Mouse (Mus musculus): Measurements from ENCODE around the gene Cldn20.
A peak's percentile ranks its signal among the peaks of the same experiment; 100 is the strongest.

Cldn20 gene

GRCm38 (mm10) chr17:3529523-3529922 lies 2.8 kb upstream of the Cldn20 start:
- DNase-seq (ENCODE audit: low read depth, low spot score): no peak

GRCm38 (mm10) chr17:3530549-3530948 lies 1.8 kb upstream of the Cldn20 start:
- DNase-seq (ENCODE audit: low read depth, low spot score): peak; percentile 47

GRCm38 (mm10) chr17:3531641-3532040 lies 713 bp upstream of the Cldn20 start:
- DNase-seq (ENCODE audit: low read depth, low spot score): no peak

- peak; percentile 44 for DNase-seq (ENCODE audit: low read depth, low spot score)
Measured at GRCm38 (mm10) chr17:3533425-3533824, 1.1 kb downstream of the Cldn20 start.

DNA sequence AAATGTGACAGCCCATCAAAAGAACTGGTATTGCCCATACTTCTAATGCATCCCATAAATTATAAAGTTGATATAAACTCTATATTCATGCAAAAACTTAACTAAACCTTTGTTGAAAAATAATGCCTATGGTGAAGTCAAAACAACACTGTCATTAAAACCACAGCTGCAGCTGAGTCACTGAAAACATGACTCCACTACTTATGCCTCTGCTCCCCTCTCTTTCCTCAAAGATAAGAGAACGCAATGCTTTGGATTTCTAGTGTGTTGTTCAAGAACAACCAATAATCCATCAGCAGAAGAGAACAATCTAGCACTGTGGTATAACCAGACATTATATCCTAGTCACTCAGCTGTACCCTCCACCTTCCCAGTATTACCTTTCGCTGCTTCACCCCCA lies 8.0 kb downstream of the Cldn20 start:
- no peak for DNase-seq (ENCODE audit: low read depth, low spot score)

DNA sequence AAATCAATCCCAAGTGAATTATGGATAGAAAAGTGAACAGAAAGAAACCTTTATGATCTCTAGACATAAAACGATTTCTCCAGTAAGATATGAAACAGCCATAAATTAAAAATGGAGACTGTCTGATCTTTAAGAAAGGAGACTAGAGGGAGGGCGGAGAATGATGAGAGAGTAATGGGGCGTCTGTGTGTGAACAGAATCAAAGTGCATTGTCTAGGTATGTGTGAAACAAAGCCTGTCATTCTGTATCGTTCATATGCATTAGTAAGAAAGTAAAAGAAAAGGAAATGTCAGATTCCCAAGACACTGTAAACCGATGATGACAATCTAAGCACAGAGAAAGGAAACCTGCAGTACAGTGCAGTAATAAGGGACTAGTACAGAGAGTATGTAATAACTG lies 8.7 kb downstream of the Cldn20 start:
- no peak for DNase-seq (ENCODE audit: low read depth, low spot score)

GRCm38 (mm10) chr17:3547725-3548124 lies 15.4 kb downstream of the Cldn20 start:
- no peak for DNase-seq (ENCODE audit: low read depth, low spot score)

DNA sequence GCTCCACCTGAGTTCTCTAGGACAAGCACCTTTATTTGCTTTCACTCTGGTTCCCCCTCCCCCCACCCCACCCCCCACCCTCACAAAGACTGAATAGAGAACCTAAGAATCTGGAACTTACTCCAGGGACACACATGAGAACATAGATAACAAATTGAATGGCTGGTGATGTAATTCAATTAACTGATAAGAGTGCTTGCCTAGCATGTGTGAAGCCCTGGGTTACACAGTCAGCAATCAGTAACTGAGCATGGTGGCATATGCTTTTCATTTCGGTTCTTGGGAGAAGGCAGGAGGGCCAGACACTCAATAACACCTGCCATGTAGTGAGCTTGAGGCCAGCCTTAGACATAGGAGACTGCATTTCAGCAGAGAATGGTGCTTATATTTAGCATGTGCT lies 23.9 kb downstream of the Cldn20 start:
- no peak for DNase-seq (ENCODE audit: low read depth, low spot score)

DNA sequence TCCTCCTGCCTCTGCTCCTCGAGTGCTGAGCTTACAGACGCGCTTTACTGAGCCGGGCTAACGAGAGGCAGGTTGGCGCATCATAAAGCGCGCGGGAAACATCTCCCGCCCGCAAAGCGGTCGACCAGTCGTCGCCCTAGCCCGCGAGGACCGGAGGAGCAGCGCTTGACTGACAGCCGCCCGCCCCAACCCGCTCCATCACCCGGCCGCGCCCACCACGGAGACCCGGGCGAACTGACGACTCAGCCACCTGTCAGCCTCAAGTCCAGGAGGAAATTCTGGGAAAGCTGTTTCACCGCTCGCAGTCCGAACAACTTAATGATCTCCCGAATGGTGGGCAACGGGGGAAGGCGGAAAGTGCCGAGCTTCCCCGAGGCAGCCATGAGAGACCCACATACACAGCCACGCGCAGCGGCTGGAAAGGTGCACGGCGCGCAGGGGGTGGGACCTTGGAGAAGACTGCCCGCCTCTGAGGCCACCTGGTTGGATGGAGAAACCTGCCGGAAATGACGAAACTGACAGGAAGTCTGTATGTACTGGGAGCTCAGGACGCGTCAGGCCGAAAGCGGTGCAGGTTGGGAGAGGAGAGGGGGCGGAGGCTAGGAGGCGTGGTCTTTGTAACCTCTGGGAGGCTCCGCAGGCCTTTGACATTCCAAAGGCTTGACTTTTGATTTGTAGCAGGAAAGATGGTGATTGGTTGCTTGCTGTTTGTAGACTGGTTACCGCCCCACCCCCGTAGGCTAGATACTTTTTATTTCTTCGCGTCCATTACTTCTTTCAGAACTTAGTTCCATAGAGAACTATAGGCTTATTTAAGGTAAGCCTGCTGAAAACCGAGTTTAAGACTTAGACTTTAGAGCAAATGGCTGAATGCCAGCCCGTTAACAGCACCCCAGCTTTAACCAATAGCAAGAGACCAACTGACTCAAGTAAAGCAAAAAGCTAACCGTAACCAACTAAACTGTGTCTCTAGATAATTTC lies 25.3 kb downstream of the Cldn20 start, which contains the start of gene Tfb1m:
Tfb1m (minus strand) TSS at position 451 of the 981 bp plus-strand sequence.
- DNase-seq (ENCODE audit: low read depth, low spot score): peak; percentile 99

DNA sequence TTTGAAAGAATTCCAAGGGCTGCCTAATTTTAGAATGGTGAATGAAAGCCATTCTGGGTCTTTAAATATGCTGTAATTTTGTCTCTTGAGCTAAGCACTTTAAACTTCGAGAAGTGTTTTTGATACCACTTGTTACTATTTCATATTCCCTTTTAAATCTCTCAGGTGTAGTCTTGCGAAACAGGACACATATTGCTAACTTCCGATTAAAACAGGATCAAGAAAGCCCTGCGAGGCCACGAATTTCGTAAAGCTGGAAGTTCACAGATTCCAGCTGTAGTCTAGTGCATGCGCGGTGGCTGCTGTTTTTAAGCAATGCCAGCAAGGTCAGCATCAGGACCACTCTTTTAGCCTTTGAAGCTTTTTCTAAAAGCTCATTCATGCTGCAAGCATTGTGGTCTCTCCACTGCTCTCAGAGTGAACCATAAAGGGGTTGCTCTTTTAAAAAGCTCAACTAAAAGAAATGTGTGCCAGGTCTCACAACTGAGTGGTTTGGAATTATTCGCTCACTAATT lies 26.1 kb downstream of the Cldn20 start:
- DNase-seq (ENCODE audit: low read depth, low spot score): peak; percentile 29

DNA sequence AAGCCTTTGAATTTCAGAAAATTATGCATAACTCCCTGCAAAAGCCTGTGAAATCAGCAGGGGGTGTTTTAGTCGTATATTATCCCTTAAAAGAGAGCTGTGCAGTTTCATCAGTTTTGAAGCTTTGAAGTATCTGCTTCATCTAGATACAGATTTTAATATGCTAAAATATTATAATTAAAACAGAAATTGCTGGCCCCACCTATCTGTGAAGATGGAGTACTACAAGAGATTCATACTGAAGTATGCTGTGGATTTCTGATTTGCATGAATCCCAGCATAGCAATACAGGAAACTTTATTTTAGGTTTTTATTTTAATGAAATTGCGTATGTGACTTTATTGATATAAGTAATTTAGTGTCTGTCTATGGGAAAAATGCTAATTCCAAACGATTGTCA lies 28.2 kb downstream of the Cldn20 start:
- no peak for DNase-seq (ENCODE audit: low read depth, low spot score)

DNA sequence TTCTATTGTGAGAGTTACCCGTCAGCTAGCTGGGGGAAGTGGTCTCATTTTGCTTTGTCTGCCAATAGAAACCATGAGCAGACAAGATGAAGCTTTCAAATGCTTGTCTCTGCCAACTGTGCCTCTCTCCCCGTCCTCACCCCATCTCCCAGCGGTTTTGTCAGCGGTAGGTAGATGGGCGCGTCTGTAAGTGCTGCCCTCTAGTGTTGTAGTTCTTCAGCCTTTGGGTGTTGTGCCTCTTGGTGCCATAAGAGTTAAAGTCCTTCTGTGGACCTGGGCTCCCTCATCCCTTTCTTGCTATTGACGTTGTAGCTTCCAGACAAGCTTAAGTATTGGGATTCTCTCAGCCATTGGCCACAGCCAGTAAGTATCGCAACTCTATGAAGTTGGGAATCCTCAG lies 30.1 kb downstream of the Cldn20 start:
- peak; percentile 75 for DNase-seq (ENCODE audit: low read depth, low spot score)

GRCm38 (mm10) chr17:3570876-3571275 lies 38.5 kb downstream of the Cldn20 start:
- peak; percentile 41 for DNase-seq (ENCODE audit: low read depth, low spot score)
